Mouse (Mus musculus) bone marrow macrophage, adult 2 months (primary cell): ENCODE measurements at regions not wholly inside any gene's neighbourhood (a gene's known extent, or its start where the extent isn't known, plus 50 kb on each side); places are given as distances from the start of the nearest gene placed in this dataset.

Experiments
- H3K27ac ChIP-seq: 2 replicates; pipeline ENCODE4 v1.5.1; 2012; ENCODE audit warnings: low read depth, low read length; ENCODE audit not compliant: insufficient read depth
- H3K4me1 ChIP-seq: 2 replicates; pipeline ENCODE4 v1.6.1; 2012; ENCODE audit warnings: low read length; ENCODE audit not compliant: control insufficient read depth, insufficient read depth
- H3K4me3 ChIP-seq: 2 replicates; pipeline ENCODE4 v1.5.1; 2012; ENCODE audit warnings: mild to moderate bottlenecking, low read length, moderate library complexity; ENCODE audit not compliant: insufficient read depth
- CTCF ChIP-seq: IDR thresholded peaks from 2 replicates; pipeline ENCODE4 v1.5.1; 2012; ENCODE audit warnings: low read depth, mild to moderate bottlenecking, low read length, moderate library complexity
- POLR2A ChIP-seq: IDR thresholded peaks from 2 replicates; pipeline ENCODE4 v1.6.1; 2012; ENCODE audit warnings: mild to moderate bottlenecking, low read depth, low read length, borderline replicate concordance

GRCm38 (mm10) chr4:31672171-31672841 lies 291.6 kb upstream of the Map3k7 start:
- H3K4me1 ChIP-seq: no peaks in the 10 kb centered on the region
- TF ChIP-seq CTCF: no peak
- TF ChIP-seq POLR2A: no peak
- H3K27ac ChIP-seq: no peak overlapping the region
- no peak overlapping the region for H3K4me3 ChIP-seq

- Histone ChIP-seq H3K4me3 (no peak overlapping the region), H3K4me1 (no peaks in the 10 kb centered on the region), H3K27ac (no peak overlapping the region)
- TF ChIP-seq CTCF (no peak), POLR2A (no peak)
Measured at GRCm38 (mm10) chr4:31672842-31673171, 291.1 kb upstream of the Map3k7 start.

GRCm38 (mm10) chr4:31679007-31679590 lies 284.8 kb upstream of the Map3k7 start:
- Histone ChIP-seq H3K27ac (no peak overlapping the region), H3K4me1 (no peaks in the 10 kb centered on the region), H3K4me3 (no peak overlapping the region)
- no peak for TF ChIP-seq POLR2A
- no peak for TF ChIP-seq CTCF

DNA sequence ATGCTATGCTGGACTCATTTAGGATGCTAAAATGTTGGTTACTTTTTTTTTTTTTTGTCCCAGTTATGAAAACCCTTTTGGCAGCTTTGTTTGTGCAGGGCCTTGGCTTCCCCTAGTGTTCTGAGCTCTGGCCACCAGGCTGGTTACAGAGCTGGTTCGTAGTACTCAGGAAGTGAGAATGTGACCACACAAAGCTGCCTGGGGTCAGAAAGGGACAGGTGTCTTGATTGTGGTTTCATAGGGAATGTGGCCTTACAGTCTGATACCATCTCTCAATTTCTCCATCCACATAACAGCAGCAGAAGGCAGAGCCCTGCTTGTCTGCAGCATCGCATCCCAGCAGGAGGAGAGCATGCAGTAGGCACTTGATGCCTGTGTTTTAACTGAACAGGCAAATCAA lies 282.9 kb upstream of the Map3k7 start:
- Histone ChIP-seq H3K4me1 (no peaks in the 10 kb centered on the region), H3K27ac (no peak overlapping the region), H3K4me3 (no peak overlapping the region)
- TF ChIP-seq POLR2A: no peak
- no peak for TF ChIP-seq CTCF

GRCm38 (mm10) chr4:31689083-31689482 lies 274.8 kb upstream of the Map3k7 start:
- Histone ChIP-seq H3K4me3 (no peak overlapping the region), H3K27ac (no peak overlapping the region), H3K4me1 (no peaks in the 10 kb centered on the region)
- TF ChIP-seq POLR2A (no peak), CTCF (no peak)

DNA sequence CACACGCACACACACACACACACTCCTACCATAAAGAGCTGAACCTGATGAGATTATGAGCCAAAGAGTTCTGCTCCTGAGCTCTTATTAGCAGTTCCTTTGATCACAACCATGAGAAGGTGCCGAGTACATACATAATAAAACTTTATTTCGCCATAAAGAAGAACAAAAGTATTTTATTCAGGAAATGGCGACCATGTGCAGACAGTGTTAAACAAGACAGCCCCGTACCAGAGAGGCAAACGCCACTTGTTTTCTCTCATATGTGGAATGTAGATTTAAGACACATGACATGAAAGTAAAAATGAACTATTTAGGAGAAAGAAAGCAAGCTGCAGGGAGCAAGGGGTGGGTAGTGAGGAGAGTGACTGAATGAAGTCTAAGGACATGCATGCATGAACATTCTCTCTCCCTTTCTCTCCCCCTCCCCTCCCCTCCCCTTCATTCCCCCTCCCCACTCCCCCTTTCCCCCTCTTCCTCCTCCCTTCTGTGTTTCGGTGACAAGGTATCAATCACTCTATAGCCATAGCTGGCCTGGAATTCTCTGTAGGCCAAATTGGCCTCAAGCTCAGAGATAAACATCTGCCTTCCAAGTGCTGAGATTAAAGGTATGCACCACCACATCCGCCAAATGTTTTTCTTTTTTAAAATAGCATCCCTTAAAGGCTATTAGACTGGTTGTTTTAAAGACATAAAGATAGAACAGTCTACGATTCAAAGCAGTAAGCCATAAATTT lies 266.0 kb upstream of the Map3k7 start:
- H3K27ac ChIP-seq: no peak overlapping the region
- H3K4me3 ChIP-seq: no peak overlapping the region
- no peak for TF ChIP-seq POLR2A
- no peak for TF ChIP-seq CTCF
- no peaks in the 10 kb centered on the region for H3K4me1 ChIP-seq

DNA sequence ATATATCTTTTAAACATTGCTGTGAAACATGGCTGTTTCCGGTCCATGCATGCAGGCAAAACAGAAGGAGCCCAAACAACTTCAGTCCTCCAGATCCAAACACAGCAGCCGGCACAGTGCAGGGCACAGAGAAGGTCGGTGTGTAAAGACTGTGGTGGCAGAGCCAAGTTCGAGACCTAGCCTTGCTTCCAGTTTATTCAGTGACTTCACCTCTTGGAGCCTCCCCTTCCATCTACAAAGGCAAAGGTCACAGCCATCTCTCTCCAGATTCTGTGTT lies 265.5 kb upstream of the Map3k7 start:
- Histone ChIP-seq H3K4me1 (no peaks in the 10 kb centered on the region), H3K27ac (no peak overlapping the region), H3K4me3 (no peak overlapping the region)
- TF ChIP-seq POLR2A: no peak
- no peak for TF ChIP-seq CTCF

DNA sequence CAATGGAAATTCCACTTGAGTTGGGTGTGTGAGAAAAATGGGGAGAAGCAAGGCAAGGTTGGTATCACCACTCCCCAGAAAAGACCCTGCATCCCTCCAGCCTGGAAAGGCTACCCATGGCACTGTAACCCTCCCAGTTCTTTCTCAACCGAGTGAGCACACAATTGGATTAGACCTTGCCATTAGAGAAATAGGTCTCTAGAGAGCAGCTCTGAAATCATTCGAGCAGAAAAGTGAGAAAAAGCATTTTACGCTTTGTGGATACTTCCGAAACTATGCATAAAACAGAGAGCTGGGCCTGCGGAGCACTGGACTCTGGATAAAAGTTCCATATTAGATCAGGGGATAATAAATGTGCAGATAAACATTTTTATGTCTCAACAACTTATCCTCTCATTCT lies 264.6 kb upstream of the Map3k7 start:
- no peak overlapping the region for H3K4me3 ChIP-seq
- H3K4me1 ChIP-seq: no peaks in the 10 kb centered on the region
- no peak overlapping the region for H3K27ac ChIP-seq
- TF ChIP-seq CTCF: no peak
- TF ChIP-seq POLR2A: no peak

- Histone ChIP-seq H3K4me1 (no peaks in the 10 kb centered on the region), H3K4me3 (no peak overlapping the region), H3K27ac (no peak overlapping the region)
- TF ChIP-seq POLR2A (no peak), CTCF (no peak)
Measured at GRCm38 (mm10) chr4:31714054-31714651, 249.7 kb upstream of the Map3k7 start.

DNA sequence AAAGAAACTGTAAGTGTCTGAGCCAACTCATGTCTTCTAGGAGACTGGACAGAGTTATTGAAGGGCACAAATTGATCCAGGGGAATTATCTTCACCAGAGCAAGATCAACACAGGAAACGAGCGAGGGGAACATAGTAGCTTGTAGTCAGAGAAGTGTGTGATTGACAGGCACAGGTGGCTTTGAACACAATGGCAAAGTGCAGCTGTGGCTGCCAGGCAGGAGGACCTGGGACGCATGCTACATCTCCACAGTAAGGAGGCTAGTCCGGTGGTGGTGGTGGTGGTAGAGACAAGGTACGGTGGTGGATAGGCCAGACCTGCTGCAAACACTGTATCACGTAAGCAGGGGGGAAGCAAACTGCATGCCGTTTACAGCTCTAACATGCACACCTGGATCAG lies 240.4 kb upstream of the Map3k7 start:
- TF ChIP-seq POLR2A (no peak), CTCF (no peak)
- Histone ChIP-seq H3K27ac (no peak overlapping the region), H3K4me3 (no peak overlapping the region), H3K4me1 (no peaks in the 10 kb centered on the region)
